Mouse (Mus musculus): ENCODE measurements around the gene Ppp1r14b.

DNA sequence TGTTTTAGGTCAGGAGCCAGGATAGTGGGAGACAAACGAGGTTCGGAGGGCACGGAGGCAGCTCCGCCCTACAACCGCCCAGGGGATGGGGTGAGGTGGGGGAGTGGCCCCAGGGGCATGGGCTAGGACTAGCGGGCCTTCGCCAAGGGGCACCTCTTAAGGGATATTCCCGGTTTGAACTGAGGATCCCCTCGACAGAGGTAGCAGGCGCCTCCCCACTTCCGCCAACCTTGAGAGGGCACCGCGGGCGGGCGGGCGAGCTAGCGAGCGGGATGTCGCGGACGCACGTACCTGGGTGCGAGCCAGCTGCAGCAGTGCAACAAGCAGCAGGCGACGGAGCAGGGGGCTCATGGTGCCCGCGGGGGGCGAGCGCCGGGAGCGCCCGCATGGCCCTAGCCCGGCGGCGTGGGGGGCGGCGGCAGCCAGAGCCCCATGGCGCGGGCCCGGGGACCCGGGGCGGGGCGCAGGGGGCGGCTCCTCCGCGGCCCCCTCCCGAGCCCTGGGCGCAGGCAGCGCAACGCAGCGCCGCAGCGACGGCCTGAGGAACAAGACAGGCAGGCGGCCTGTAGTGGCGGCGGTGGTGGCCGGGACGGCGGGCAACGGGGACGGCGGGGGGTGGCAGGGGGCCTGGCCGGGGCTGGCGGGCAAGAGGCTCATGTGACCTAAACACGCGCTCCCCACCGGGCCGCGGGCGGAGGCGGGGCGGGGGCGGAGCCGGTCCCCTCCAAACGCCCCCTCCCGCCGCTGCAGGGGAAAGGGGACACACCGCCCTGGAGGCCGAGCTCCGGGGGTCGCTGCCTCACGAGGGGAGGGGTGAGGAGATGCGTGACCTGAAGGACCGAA is 12.5 kb downstream of the Ppp1r14b start, which contains the start of gene Vegfb:
- TF ChIP-seq CTCF (IDR thresholded peaks at IDR 0.05), result no peak
- TF ChIP-seq EP300 (IDR thresholded peaks at IDR 0.05), result no peak

Measured in lung, postnatal 0 days (tissue).